19 mouse cellular contexts compared by ENCODE assay signal in genomic region chr5:140944382-140945125, GRCm38 (mm10). TPM values are rescaled to one million over a fixed set of nuclear protein-coding genes. Genes with fewer than 3 reads are reported as not detected.
DNase-seq lines count a peak whose midpoint lies in the region; ATAC-seq and TF ChIP-seq lines count a peak whose summit lies in the region.
"Had no signal": no experiment of that assay in that cellular context is flagged by ENCODE, and none has a peak within 500 bp of the region (broad histone marks: within the 10 kb centered on the region; RNA-seq: fewer than 3 reads in every experiment).

No protein-coding gene starts in this region.

- peak; percentile 38 for DNase-seq in CD4-positive, CD25-positive, alpha-beta regulatory T cell, adult 2 months (ENCODE audit: low read depth, low spot score)
- DNase-seq in thymus, postnatal 14 days = peak; percentile 62
- no peak for DNase-seq in heart, adult 11 months
- no peak for DNase-seq in yolk sac, embryonic 10.5 days (ENCODE audit: low spot score)
- DNase-seq: adrenal gland, postnatal 36 days; cerebellum, adult 11 months; forebrain, postnatal 0 days; gastrocnemius, postnatal 25 days; kidney, adult 18-20 months; kidney, postnatal 4 days; right cerebral cortex, adult 18-20 months had no signal

- no peaks in the 10 kb centered on the region for H3K36me3 ChIP-seq in small intestine, adult 2 months (ENCODE audit: control insufficient read depth, insufficient read depth, low read length)
- H3K36me3 ChIP-seq: G1E; heart, embryonic 13.5 days; liver, embryonic 15.5 days had no signal

- no peak for TF ChIP-seq CTCF in bone marrow, adult 2 months (IDR thresholded peaks at IDR 0.05; ENCODE audit: control insufficient read depth, insufficient read depth, low read length)
- no peak for TF ChIP-seq CTCF in small intestine, adult 2 months (IDR thresholded peaks at IDR 0.05; ENCODE audit: extremely low read depth, insufficient read length, insufficient replicate concordance, low read depth, low read length)

- ATAC-seq in CD4-positive, CD25-positive, alpha-beta regulatory T cell, adult 4 months = no peak
- no peak for ATAC-seq in cerebellum, adult (ENCODE audit: insufficient number of reproducible peaks, low FRiP score, low TSS enrichment)
- ATAC-seq: forebrain, postnatal 0 days had no signal

- 22% methylated on average over 18 of the region's 18 CpGs for WGBS in bone marrow, adult 2 months
- 75% methylated on average over 18 of the region's 18 CpGs for WGBS in small intestine, adult 2 months

- no peak overlapping the region for H3K4me3 ChIP-seq in bone marrow, adult 2 months (replicated peaks; ENCODE audit: control insufficient read depth, low read depth, low read length)
- H3K4me3 ChIP-seq in small intestine, adult 2 months (ENCODE audit: low read depth, low read length) = no peak overlapping the region
- H3K4me3 ChIP-seq: heart, embryonic 13.5 days; liver, embryonic 15.5 days; megakaryocyte, embryonic 14.5 days had no signal

- no peaks in the 10 kb centered on the region for H3K27me3 ChIP-seq in small intestine, adult 2 months (ENCODE audit: control insufficient read depth, insufficient read depth, low read length)
- H3K27me3 ChIP-seq: heart, embryonic 13.5 days; liver, embryonic 15.5 days; megakaryocyte, embryonic 14.5 days had no signal

- peak overlapping the region; percentile 63 for H3K27ac ChIP-seq in bone marrow, adult 2 months (ENCODE audit: control insufficient read depth, insufficient read depth, low read depth, low read length, poor library complexity)
- peak overlapping the region; percentile 59 for H3K27ac ChIP-seq in small intestine, adult 2 months (ENCODE audit: insufficient read depth, low read depth, low read length)
- H3K27ac ChIP-seq: heart, embryonic 13.5 days; liver, embryonic 15.5 days had no signal

- TF ChIP-seq POLR2A in bone marrow, adult 2 months (IDR thresholded peaks at IDR 0.05; ENCODE audit: borderline replicate concordance, control insufficient read depth, low read depth, low read length) = no peak
- no peak for TF ChIP-seq POLR2A in small intestine, adult 2 months (IDR thresholded peaks at IDR 0.05; ENCODE audit: low read depth, low read length)

- H3K4me1 ChIP-seq in bone marrow, adult 2 months (ENCODE audit: control insufficient read depth, insufficient read depth, low read length) = peaks cover 6% of the 10 kb centered on the region
- peaks cover 15% of the 10 kb centered on the region; the same call in 1 of the 2 replicates for H3K4me1 ChIP-seq in small intestine, adult 2 months (ENCODE audit: control insufficient read depth, insufficient read depth, insufficient read length, low read length)
- H3K4me1 ChIP-seq: liver, embryonic 15.5 days had no signal

RNA-seq across cellular contexts. Expression of gene Card11, which starts 55.8 kb away (rescaled TPM):
- polyA plus RNA-seq in CD4-positive, CD25-positive, alpha-beta regulatory T cell, adult 4 months (2017; shearing (Covaris generic)) = 10 to 100 TPM; 43.6 to 81.1 TPM
- polyA plus RNA-seq in bone marrow, adult 2 months (2011; ENCODE audit: insufficient read depth, insufficient read length, low replicate concordance, missing spikeins) = 10.3 and 18.2 TPM in 2 replicates
- 9.3 and 17.1 TPM in 2 replicates for polyA plus RNA-seq in small intestine, adult 2 months (2012; rRNA removed)
- polyA plus RNA-seq: forebrain, postnatal 0 days; G1E had no signal

Comparison
In these comparisons a context has a peak if more than half of its experiments do, and no peak if none do; other contexts are left out.
1. DNase-seq: peak in CD4-positive, CD25-positive, alpha-beta regulatory T cell, adult 2 months (single experiment) and thymus, postnatal 14 days (single experiment); none in heart, adult 11 months (single experiment) and yolk sac, embryonic 10.5 days (single experiment).